Mouse (Mus musculus) neural tube, embryonic 12.5 days (tissue): Measurements from ENCODE around the gene Cltb. TPM values are rescaled to one million over a fixed set of nuclear protein-coding genes. Genes with fewer than 3 reads are reported as not detected.
"Not testable (repeated sequence)": the region's sequence is repeated elsewhere in the genome, so short reads cannot be mapped to it uniquely, and the experiment has no call there.

Experiments used
- ATAC-seq: fragments of 200-750 bp; cut with Nextera tagmentation; 2 replicates; pipeline ENCODE4 v1.8.0; 2017; ENCODE audit warnings: low read depth, mild to moderate bottlenecking, moderate TSS enrichment, moderate library complexity; ENCODE audit not compliant: low FRiP score
- H3K27ac ChIP-seq: fragments of 300-500 bp; sonication (generic); 2 replicates; pipeline ENCODE4 v1.5.1; 2016
- H3K27me3 ChIP-seq: fragments of 300-500 bp; sonication (generic); replicated peaks from 2 replicates; pipeline ENCODE4 v1.6.1; 2016; ENCODE audit warnings: mild to moderate bottlenecking
- H3K36me3 ChIP-seq: fragments of 300-500 bp; sonication (generic); 2 replicates; pipeline ENCODE4 v1.6.1; 2016; ENCODE audit warnings: mild to moderate bottlenecking
- H3K4me1 ChIP-seq: fragments of 300-500 bp; sonication (generic); 2 replicates; pipeline ENCODE4 v1.6.1; 2016
- H3K4me2 ChIP-seq: fragments of 300-500 bp; sonication (generic); replicated peaks from 2 replicates; pipeline ENCODE4 v1.6.1; 2016; ENCODE audit warnings: mild to moderate bottlenecking
- H3K4me3 ChIP-seq: fragments of 300-500 bp; sonication (generic); 2 replicates; pipeline ENCODE4 v1.5.1; 2016
- H3K9ac ChIP-seq: fragments of 300-500 bp; sonication (generic); 2 replicates; pipeline ENCODE4 v1.6.1; 2016; ENCODE audit warnings: mild to moderate bottlenecking
- H3K9me3 ChIP-seq: fragments of 300-500 bp; sonication (generic); 2 replicates; pipeline ENCODE4 v1.6.1; 2016; ENCODE audit warnings: mild to moderate bottlenecking
- WGBS: fragments of 180-500 bp; shearing (Covaris S2); methylation state at CpG from one replicate; pipeline ENCODE4 v1.1.7; 2016; 5-methylcytosine and 5-hydroxymethylcytosine counted together
- polyA plus RNA-seq: library from polyadenylated mRNA; unstranded; fragments of >200 nt; fragmentation: Nextera tagmentation; extraction: Ambion mirVana; gene quantifications from 2 replicates; pipeline ENCODE4 v1.2.1, GENCODE M21; 2016

Gene Cltb
- 68.9 and 71.0 TPM in 2 replicates for polyA plus RNA-seq

GRCm38 (mm10) chr13:54610972-54611754 lies at the start of gene Cltb:
Cltb (minus strand) TSS chr13:54611344.
- Histone ChIP-seq H3K9ac (peak within 1 kb of the TSS; percentile 79), H3K27me3 (no peaks in the 10 kb centered on the region), H3K4me1 (peaks cover 20% of the 10 kb centered on the region), H3K27ac (no peak within 1 kb of the TSS), H3K4me3 (peak within 1 kb of the TSS; percentile 59), H3K36me3 (no peaks in the 10 kb centered on the region), H3K9me3 (no peaks in the 10 kb centered on the region), H3K4me2 (peak within 1 kb of the TSS; percentile 97)
- ATAC-seq, result peak; percentile 67
- WGBS, result 1% methylated on average over 66 of the region's 66 CpGs

- Histone ChIP-seq H3K27ac (no peak overlapping the region), H3K4me1 (no peaks in the 10 kb centered on the region), H3K4me3 (no peak overlapping the region), H3K27me3 (no peaks in the 10 kb centered on the region), H3K4me2 (no peak overlapping the region), H3K36me3 (peaks cover 77% of the 10 kb centered on the region), H3K9me3 (no peaks in the 10 kb centered on the region), H3K9ac (no peak overlapping the region)
- no peak for ATAC-seq
- 52% methylated on average over 5 of the region's 5 CpGs for WGBS
Observed at GRCm38 (mm10) chr13:54660877-54661276, 49.7 kb upstream of the Cltb start.

DNA sequence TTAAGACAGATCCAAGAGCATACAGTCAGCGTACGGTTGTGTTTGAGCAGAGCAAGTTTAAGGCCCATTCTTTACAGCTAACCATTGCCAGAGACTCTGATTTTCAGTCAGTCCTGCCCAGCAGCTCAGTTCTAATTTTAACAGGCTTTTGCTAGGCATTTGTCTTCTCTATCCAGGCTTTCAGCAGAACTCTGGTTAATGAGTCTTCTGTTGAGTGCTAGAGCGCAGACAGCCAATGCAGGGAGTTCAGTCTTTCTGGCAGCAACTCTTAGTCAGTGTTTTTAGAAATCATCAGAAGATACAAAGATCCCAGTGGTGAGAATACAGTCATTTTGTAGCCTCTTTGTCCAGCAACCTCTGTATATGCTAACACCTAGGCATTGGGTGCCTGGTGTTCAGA lies 39.3 kb upstream of the Cltb start:
- Histone ChIP-seq H3K9ac (no peak overlapping the region), H3K9me3 (no peaks in the 10 kb centered on the region), H3K4me1 (no peaks in the 10 kb centered on the region), H3K4me3 (no peak overlapping the region), H3K4me2 (no peak overlapping the region), H3K27me3 (no peaks in the 10 kb centered on the region), H3K27ac (no peak overlapping the region), H3K36me3 (peaks cover 97% of the 10 kb centered on the region)
- WGBS, result 97% methylated on average over 3 of the region's 3 CpGs
- ATAC-seq, result no peak

- Histone ChIP-seq H3K4me2 (no peak overlapping the region), H3K4me3 (no peak overlapping the region), H3K4me1 (no peaks in the 10 kb centered on the region), H3K9me3 (no peaks in the 10 kb centered on the region), H3K27ac (no peak overlapping the region), H3K36me3 (peaks cover 21% of the 10 kb centered on the region), H3K9ac (no peak overlapping the region), H3K27me3 (no peaks in the 10 kb centered on the region)
- 98% methylated on average over 3 of the region's 3 CpGs for WGBS
- ATAC-seq, result no peak
Observed at GRCm38 (mm10) chr13:54635011-54635410, 23.9 kb upstream of the Cltb start.

DNA sequence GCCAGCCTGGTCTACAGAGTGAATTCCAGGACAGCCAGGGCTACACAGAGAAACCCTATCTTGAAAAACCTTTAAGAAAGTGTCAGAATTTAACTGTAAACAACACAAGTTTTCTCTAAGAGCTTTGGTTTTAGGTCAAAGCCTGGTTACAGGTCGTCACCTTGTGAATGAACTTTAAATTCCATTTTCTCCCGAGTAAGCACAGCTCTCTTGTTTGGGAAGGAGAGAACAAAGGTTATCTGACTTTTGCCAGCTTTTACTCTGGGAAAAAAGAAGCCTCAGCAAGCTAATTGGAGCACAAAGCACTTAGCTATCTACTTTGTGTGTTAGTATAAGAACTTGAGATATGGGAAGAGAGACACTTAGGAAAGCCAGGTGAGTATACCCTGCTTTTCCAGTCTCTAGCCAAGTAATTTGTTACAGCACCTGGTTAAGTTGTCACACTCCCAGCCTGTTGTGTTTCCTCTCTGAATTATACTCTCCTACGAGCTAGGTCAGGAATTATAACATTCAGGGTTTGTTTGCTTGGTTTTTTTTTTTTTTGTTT lies 21.7 kb upstream of the Cltb start:
- H3K27ac ChIP-seq, result no peak overlapping the region
- peaks cover 5% of the 10 kb centered on the region for H3K36me3 ChIP-seq
- no peak for ATAC-seq
- no peak overlapping the region for H3K9ac ChIP-seq
- no peaks in the 10 kb centered on the region for H3K27me3 ChIP-seq
- no peaks in the 10 kb centered on the region for H3K9me3 ChIP-seq
- no peak overlapping the region for H3K4me2 ChIP-seq
- no peak overlapping the region for H3K4me3 ChIP-seq
- H3K4me1 ChIP-seq, result no peaks in the 10 kb centered on the region
- 74% methylated on average over 3 of the region's 3 CpGs for WGBS

DNA sequence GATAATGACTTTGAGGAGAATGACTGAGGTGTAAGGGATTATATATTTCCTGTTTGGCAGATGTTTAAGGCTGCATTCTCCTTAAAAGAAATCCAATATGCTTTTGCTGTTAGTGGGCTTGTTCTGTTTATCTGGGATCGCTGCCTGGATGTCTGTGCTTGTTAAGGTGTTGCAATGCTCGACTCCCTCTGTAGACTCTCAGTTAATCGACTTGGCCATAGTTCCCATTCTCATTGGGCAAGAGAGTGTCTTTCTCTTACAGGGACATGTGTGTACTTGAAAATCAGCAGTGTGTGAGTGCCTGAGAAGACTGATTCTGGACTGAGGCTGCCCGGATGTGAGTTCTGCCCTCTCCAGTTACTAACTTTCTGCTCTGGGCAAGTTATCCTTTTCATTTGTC lies 18.0 kb upstream of the Cltb start:
- 90% methylated on average over 4 of the region's 4 CpGs for WGBS
- Histone ChIP-seq H3K4me2 (no peak overlapping the region), H3K36me3 (peaks cover 3% of the 10 kb centered on the region; the same call in 1 of the 2 replicates), H3K4me1 (no peaks in the 10 kb centered on the region), H3K27me3 (no peaks in the 10 kb centered on the region), H3K27ac (no peak overlapping the region), H3K4me3 (no peak overlapping the region), H3K9ac (no peak overlapping the region), H3K9me3 (no peaks in the 10 kb centered on the region)
- ATAC-seq, result no peak

- H3K9ac ChIP-seq, result peak overlapping the region; percentile 93
- H3K4me3 ChIP-seq, result peak overlapping the region; percentile 94
- no peaks in the 10 kb centered on the region for H3K27me3 ChIP-seq
- peak overlapping the region; percentile 90 for H3K4me2 ChIP-seq
- no peaks in the 10 kb centered on the region for H3K9me3 ChIP-seq
- peak overlapping the region; percentile 66; the same call in 1 of the 2 replicates for H3K27ac ChIP-seq
- 2% methylated on average over 27 of the region's 27 CpGs for WGBS
- peak; percentile 57 for ATAC-seq
- H3K4me1 ChIP-seq, result peaks cover 11% of the 10 kb centered on the region
- no peaks in the 10 kb centered on the region for H3K36me3 ChIP-seq
Observed at GRCm38 (mm10) chr13:54621960-54622521, 10.9 kb upstream of the Cltb start.

- peak within 1 kb of the TSS; percentile 94 for H3K4me3 ChIP-seq
- H3K27me3 ChIP-seq, result no peaks in the 10 kb centered on the region
- no peaks in the 10 kb centered on the region for H3K9me3 ChIP-seq
- H3K27ac ChIP-seq, result peak within 1 kb of the TSS; percentile 66; the same call in 1 of the 2 replicates
- peaks cover 11% of the 10 kb centered on the region for H3K4me1 ChIP-seq
- peak within 1 kb of the TSS; percentile 90 for H3K4me2 ChIP-seq
- H3K36me3 ChIP-seq, result no peaks in the 10 kb centered on the region
- H3K9ac ChIP-seq, result peak within 1 kb of the TSS; percentile 93
- 12% methylated on average over 44 of the region's 44 CpGs for WGBS
- ATAC-seq, result peak; percentile 98
Observed at GRCm38 (mm10) chr13:54621155-54621932, 10.2 kb upstream of the Cltb start, which contains the start of gene Faf2. Faf2 (plus strand) TSS chr13:54621784.

DNA sequence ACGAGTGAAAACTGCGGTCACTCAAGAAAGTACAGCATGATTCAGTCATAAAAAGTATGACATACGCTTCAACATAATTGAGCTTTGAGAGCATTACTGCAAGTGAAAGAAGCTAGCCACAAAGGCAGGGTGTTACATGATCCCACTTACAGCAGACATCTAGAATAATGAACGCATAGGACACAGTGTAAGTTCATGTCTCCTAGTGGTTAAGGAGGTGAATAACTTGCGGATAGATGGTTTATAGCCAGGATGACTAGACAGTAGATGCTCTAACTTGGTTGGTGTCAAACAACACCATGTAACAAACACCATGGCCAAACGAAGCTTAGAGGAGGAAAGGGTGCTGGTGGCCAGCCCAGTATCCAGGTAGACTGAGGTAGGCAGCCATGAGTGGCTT lies 5.9 kb upstream of the Cltb start:
- ATAC-seq, result no peak
- Histone ChIP-seq H3K9ac (no peak overlapping the region), H3K27ac (no peak overlapping the region), H3K36me3 (no peaks in the 10 kb centered on the region), H3K4me3 (no peak overlapping the region), H3K9me3 (no peaks in the 10 kb centered on the region), H3K27me3 (no peaks in the 10 kb centered on the region), H3K4me2 (no peak overlapping the region), H3K4me1 (no peaks in the 10 kb centered on the region)
- WGBS, result 74% methylated on average over 6 of the region's 6 CpGs

- H3K9me3 ChIP-seq, result no peaks in the 10 kb centered on the region
- H3K27ac ChIP-seq, result no peak overlapping the region
- H3K4me2 ChIP-seq, result no peak overlapping the region
- 85% methylated on average over 8 of the region's 8 CpGs for WGBS
- ATAC-seq, result no peak
- no peaks in the 10 kb centered on the region for H3K27me3 ChIP-seq
- no peaks in the 10 kb centered on the region; the same call in 1 of the 2 replicates for H3K4me1 ChIP-seq
- H3K9ac ChIP-seq, result no peak overlapping the region
- H3K36me3 ChIP-seq, result no peaks in the 10 kb centered on the region
- no peak overlapping the region for H3K4me3 ChIP-seq
Observed at GRCm38 (mm10) chr13:54616307-54616706, 5.2 kb upstream of the Cltb start.

DNA sequence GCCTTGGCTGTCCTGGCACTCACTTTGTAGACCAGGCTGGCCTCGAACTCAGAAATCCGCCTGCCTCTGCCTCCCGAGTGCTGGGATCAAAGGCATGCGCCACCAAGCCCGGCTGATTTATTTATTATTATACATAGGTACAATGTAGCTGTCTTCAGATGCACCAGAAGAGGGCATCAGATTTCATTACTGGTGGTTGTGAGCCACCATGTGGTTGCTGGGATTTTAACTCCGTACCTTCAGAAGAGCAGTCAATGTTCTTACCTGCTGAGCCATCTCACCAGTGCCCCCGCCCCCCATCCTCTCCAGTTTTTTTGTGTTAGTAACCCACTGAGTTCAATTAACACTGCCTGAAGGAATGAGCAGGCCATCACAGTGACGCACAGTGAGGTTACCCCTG lies 2.0 kb upstream of the Cltb start:
- H3K36me3 ChIP-seq, H3K27me3 ChIP-seq, H3K9me3 ChIP-seq, H3K27ac ChIP-seq, H3K4me2 ChIP-seq, H3K4me3 ChIP-seq, ATAC-seq, H3K9ac ChIP-seq: not testable (repeated sequence)
- 89% methylated on average over 8 of the region's 8 CpGs for WGBS
- peaks cover 20% of the 10 kb centered on the region for H3K4me1 ChIP-seq

DNA sequence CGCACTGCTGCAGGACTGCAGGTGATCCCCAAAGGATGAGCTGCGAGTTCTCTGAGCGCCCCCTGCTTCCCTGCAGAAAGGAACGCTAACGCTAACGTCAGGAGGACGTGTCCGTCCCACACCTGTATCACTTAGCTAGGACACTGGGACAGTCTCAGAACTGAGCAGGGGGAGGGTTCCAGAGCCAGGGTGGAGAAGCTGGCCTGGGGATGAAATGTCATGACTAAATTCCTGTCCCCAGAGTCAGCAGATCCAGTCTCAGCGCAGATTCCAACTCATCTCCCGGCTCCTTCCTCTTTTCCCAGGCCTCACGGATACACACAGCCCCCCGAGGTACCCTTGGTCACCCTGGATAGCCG lies 552 bp downstream of the Cltb start:
- H3K4me3 ChIP-seq, result peak overlapping the region; percentile 59
- H3K27ac ChIP-seq, result no peak overlapping the region
- 9% methylated on average over 13 of the region's 13 CpGs for WGBS
- peaks cover 20% of the 10 kb centered on the region for H3K4me1 ChIP-seq
- H3K9ac ChIP-seq, result peak overlapping the region; percentile 79
- peak overlapping the region; percentile 97 for H3K4me2 ChIP-seq
- H3K27me3 ChIP-seq, result no peaks in the 10 kb centered on the region
- ATAC-seq, result no peak
- no peaks in the 10 kb centered on the region for H3K9me3 ChIP-seq
- H3K36me3 ChIP-seq, result no peaks in the 10 kb centered on the region
